Mouse (Mus musculus) forebrain, postnatal 0 days (tissue): ENCODE data around the gene E4f1. TPM values are rescaled to one million over a fixed set of nuclear protein-coding genes. Genes with fewer than 3 reads are reported as not detected.

Experiments used
- ATAC-seq: fragments of 200-750 bp; cut with Nextera tagmentation; 2 replicates; pipeline ENCODE4 v1.8.0; 2017; ENCODE audit warnings: mild to moderate bottlenecking, moderate library complexity
- DNase-seq: peaks from one replicate; pipeline ENCODE4 v3.0.0-alpha.2; 2015
- H3K27ac ChIP-seq: fragments of 300-500 bp; sonication (generic); 2 replicates; pipeline ENCODE4 v1.5.1; 2014; ENCODE audit warnings: low read depth, mild to moderate bottlenecking, antibody characterized with exemption, low read length, moderate library complexity, mixed read lengths
- H3K27me3 ChIP-seq: fragments of 300-500 bp; sonication (generic); 2 replicates; pipeline ENCODE4 v1.6.1; 2014; ENCODE audit warnings: mild to moderate bottlenecking, low read length, mixed read lengths; ENCODE audit not compliant: insufficient read depth
- H3K36me3 ChIP-seq: fragments of 300-500 bp; sonication (generic); 2 replicates; pipeline ENCODE4 v1.6.1; 2014; ENCODE audit warnings: mild to moderate bottlenecking, moderate library complexity; ENCODE audit not compliant: insufficient read depth
- H3K4me1 ChIP-seq: fragments of 300-500 bp; sonication (generic); 2 replicates; pipeline ENCODE4 v1.6.1; 2014; ENCODE audit warnings: antibody characterized with exemption; ENCODE audit not compliant: insufficient read depth
- H3K4me2 ChIP-seq: fragments of 300-500 bp; sonication (generic); 2 replicates; pipeline ENCODE4 v1.6.1; 2014; ENCODE audit warnings: low read depth, mild to moderate bottlenecking, moderate library complexity
- H3K4me3 ChIP-seq: fragments of 300-500 bp; sonication (generic); 2 replicates; pipeline ENCODE4 v1.5.1; 2014; ENCODE audit warnings: low read depth, low read length, mixed read lengths
- H3K9ac ChIP-seq: fragments of 300-500 bp; sonication (generic); 2 replicates; pipeline ENCODE4 v1.6.1; 2014; ENCODE audit warnings: mild to moderate bottlenecking
- H3K9me3 ChIP-seq: fragments of 300-500 bp; sonication (generic); 2 replicates; pipeline ENCODE4 v1.6.1; 2016; ENCODE audit warnings: low read length
- CTCF ChIP-seq: sonication (generic); IDR thresholded peaks from 2 replicates; pipeline ENCODE4 v1.5.1; 2016; ENCODE audit warnings: antibody characterized with exemption, control low read depth, low read depth
- WGBS: fragments of 180-500 bp; shearing (Covaris S2); extraction: QIAGEN DNeasy Blood & Tissue Kit; methylation state at CpG from one replicate; pipeline ENCODE4 v1.1.7; 2014; 5-methylcytosine and 5-hydroxymethylcytosine counted together
- polyA plus RNA-seq: library from polyadenylated mRNA; unstranded; fragments of >200 nt; fragmentation: Nextera tagmentation; extraction: Ambion mirVana; gene quantifications from 2 replicates; pipeline ENCODE4 v1.2.1, GENCODE M21; 2015
- total RNA-seq: library from RNA; depleted of rRNA; stranded (reverse); fragments of >200 nt; gene quantifications from 2 replicates; pipeline ENCODE4 v1.2.3, GENCODE M21; 2014; rRNA removed

E4f1 gene
- 34.2 and 37.5 TPM in 2 replicates for total RNA-seq
- 9.2 and 25.6 TPM in 2 replicates for polyA plus RNA-seq

GRCm38 (mm10) chr17:24469910-24470602 is at the start of gene E4f1, which contains the start of gene Pgp:
Gene E4f1 (minus strand): TSS chr17:24470313.
Gene Pgp (plus strand): TSS chr17:24470392.
- no peaks in the 10 kb centered on the region for H3K9me3 ChIP-seq
- WGBS: 1% methylated on average over 64 of the region's 75 CpGs
- TF ChIP-seq CTCF: no peak
- peak within 1 kb of the TSS; percentile 93 for H3K4me2 ChIP-seq
- H3K4me1 ChIP-seq: peaks cover 10% of the 10 kb centered on the region
- ATAC-seq (peak; percentile 99), DNase-seq (peak; percentile 100)
- H3K4me3 ChIP-seq: peak within 1 kb of the TSS; percentile 81
- H3K27ac ChIP-seq: peak within 1 kb of the TSS; percentile 85
- H3K36me3 ChIP-seq: peaks cover 14% of the 10 kb centered on the region
- no peaks in the 10 kb centered on the region for H3K27me3 ChIP-seq
- H3K9ac ChIP-seq: peak within 1 kb of the TSS; percentile 68

- H3K9ac ChIP-seq: no peak overlapping the region
- H3K4me3 ChIP-seq: no peak overlapping the region
- H3K36me3 ChIP-seq: peaks cover 93% of the 10 kb centered on the region
- H3K4me1 ChIP-seq: no peaks in the 10 kb centered on the region
- 89% methylated on average over 24 of the region's 24 CpGs for WGBS
- H3K27ac ChIP-seq: no peak overlapping the region
- H3K27me3 ChIP-seq: no peaks in the 10 kb centered on the region
- no peaks in the 10 kb centered on the region for H3K9me3 ChIP-seq
- no peak overlapping the region for H3K4me2 ChIP-seq
- no peak for TF ChIP-seq CTCF
- DNase-seq: no peak
- ATAC-seq: no peak; the same call in 1 of the 2 replicates
Measured at GRCm38 (mm10) chr17:24514270-24515257, 44.5 kb upstream of the E4f1 start.

DNA sequence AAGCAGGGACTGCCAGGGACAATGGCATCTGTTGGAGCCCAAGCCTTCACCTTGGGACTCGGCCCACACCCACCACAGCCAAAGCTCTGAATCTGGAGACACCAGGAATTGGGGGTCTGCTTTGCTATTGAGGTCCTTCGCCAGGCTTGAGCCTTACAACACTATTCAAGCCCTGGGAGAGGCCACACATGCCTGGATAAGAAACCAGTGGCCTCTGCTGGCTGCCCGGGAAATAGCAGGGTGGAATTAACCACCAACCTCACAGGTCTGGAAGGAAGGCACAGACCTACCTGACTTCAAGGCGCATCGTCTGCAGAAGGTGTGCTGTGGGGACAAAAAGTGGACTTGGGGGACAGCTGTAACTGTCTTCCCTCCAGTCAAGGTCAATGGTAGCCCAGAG is 43.5 kb upstream of the E4f1 start:
- no peak overlapping the region for H3K4me2 ChIP-seq
- no peak overlapping the region for H3K9ac ChIP-seq
- peak; percentile 79 for TF ChIP-seq CTCF
- DNase-seq (peak; percentile 70), ATAC-seq (peak; percentile 74)
- WGBS: 51% methylated on average over 5 of the region's 5 CpGs
- no peak overlapping the region for H3K4me3 ChIP-seq
- H3K4me1 ChIP-seq: no peaks in the 10 kb centered on the region
- no peak overlapping the region for H3K27ac ChIP-seq
- H3K27me3 ChIP-seq: no peaks in the 10 kb centered on the region
- H3K36me3 ChIP-seq: peaks cover 92% of the 10 kb centered on the region
- no peaks in the 10 kb centered on the region for H3K9me3 ChIP-seq

- no peak for DNase-seq
- Histone ChIP-seq H3K4me1 (no peaks in the 10 kb centered on the region), H3K27ac (no peak overlapping the region), H3K4me2 (no peak overlapping the region), H3K9me3 (no peaks in the 10 kb centered on the region), H3K4me3 (no peak overlapping the region), H3K27me3 (no peaks in the 10 kb centered on the region), H3K36me3 (peaks cover 80% of the 10 kb centered on the region), H3K9ac (no peak overlapping the region)
- TF ChIP-seq CTCF: no peak
- no peak for ATAC-seq
- WGBS: 75% methylated on average over 12 of the region's 12 CpGs
Measured at GRCm38 (mm10) chr17:24507806-24508460, 37.8 kb upstream of the E4f1 start.

GRCm38 (mm10) chr17:24507129-24507664 is 37.1 kb upstream of the E4f1 start:
- DNase-seq: no peak
- Histone ChIP-seq H3K36me3 (peaks cover 83% of the 10 kb centered on the region), H3K9me3 (no peaks in the 10 kb centered on the region), H3K27ac (no peak overlapping the region), H3K4me2 (no peak overlapping the region), H3K4me1 (no peaks in the 10 kb centered on the region), H3K27me3 (no peaks in the 10 kb centered on the region), H3K4me3 (no peak overlapping the region), H3K9ac (no peak overlapping the region)
- 0 out of 2 replicates have a peak, but pooled peaks have one; percentile 7 for TF ChIP-seq CTCF
- ATAC-seq: no peak
- WGBS: 61% methylated on average over 19 of the region's 19 CpGs

DNA sequence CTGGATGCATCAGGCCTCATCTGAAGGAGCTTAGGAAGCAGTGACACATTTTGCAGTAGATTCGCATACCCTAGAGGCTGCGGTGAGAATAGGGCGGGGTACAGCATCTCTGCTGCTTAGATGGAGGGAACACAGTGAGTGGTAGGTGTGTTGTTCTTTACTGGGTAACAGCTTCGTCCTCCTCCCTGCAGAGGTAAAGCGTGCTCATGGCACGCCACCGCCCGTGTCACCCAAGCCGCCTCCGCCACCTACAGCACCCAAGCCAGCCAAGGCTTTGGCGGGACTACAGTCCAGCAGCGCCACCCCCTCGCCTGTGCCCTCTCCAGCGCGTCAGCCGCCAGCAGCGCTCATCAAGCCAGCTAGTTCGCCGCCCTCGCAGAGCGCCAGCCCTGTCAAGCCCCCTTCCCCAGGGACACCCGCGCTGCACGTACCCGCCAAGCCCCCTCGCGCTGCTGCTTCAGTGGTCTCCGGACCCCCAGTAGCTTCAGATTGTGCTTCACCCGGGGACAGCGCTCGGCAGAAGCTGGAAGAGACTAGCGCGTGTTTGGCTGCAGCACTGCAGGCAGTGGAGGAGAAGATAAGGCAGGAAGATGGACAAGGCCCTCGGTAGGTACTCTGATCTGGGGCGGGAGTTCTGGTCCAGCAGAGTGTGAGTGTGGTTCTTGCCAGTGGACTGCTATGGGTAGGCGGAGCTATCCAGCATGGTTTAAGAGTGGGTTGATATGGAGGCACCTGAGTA is 36.4 kb upstream of the E4f1 start:
- Histone ChIP-seq H3K27me3 (no peaks in the 10 kb centered on the region), H3K36me3 (peaks cover 81% of the 10 kb centered on the region), H3K4me2 (no peak overlapping the region), H3K9ac (no peak overlapping the region), H3K4me3 (no peak overlapping the region), H3K4me1 (no peaks in the 10 kb centered on the region), H3K9me3 (no peaks in the 10 kb centered on the region), H3K27ac (peak overlapping the region; percentile 35; the same call in 1 of the 2 replicates)
- 30% methylated on average over 36 of the region's 36 CpGs for WGBS
- 0 out of 2 replicates have a peak, but pooled peaks have one; percentile 13 for TF ChIP-seq CTCF
- ATAC-seq (peak; percentile 55), DNase-seq (peak; percentile 44)
